Mouse (Mus musculus) bone marrow macrophage, adult 2 months (primary cell): ENCODE measurements around the gene R3hdm2. TPM values are rescaled to one million over a fixed set of nuclear protein-coding genes. Genes with fewer than 3 reads are reported as not detected.

Experiments used
- H3K27ac ChIP-seq: 2 replicates; pipeline ENCODE4 v1.5.1; 2012; ENCODE audit warnings: low read depth, low read length; ENCODE audit not compliant: insufficient read depth
- H3K4me1 ChIP-seq: 2 replicates; pipeline ENCODE4 v1.6.1; 2012; ENCODE audit warnings: low read length; ENCODE audit not compliant: control insufficient read depth, insufficient read depth
- H3K4me3 ChIP-seq: 2 replicates; pipeline ENCODE4 v1.5.1; 2012; ENCODE audit warnings: mild to moderate bottlenecking, low read length, moderate library complexity; ENCODE audit not compliant: insufficient read depth
- CTCF ChIP-seq: IDR thresholded peaks from 2 replicates; pipeline ENCODE4 v1.5.1; 2012; ENCODE audit warnings: low read depth, mild to moderate bottlenecking, low read length, moderate library complexity
- POLR2A ChIP-seq: IDR thresholded peaks from 2 replicates; pipeline ENCODE4 v1.6.1; 2012; ENCODE audit warnings: mild to moderate bottlenecking, low read depth, low read length, borderline replicate concordance
- polyA plus RNA-seq: library from polyadenylated mRNA; stranded (reverse); fragments of >200 nt; gene quantifications from 2 replicates; pipeline ENCODE4 v1.2.4, GENCODE M21; 2012; ENCODE audit not compliant: missing spikeins, insufficient read depth, insufficient read length

R3hdm2 gene
- polyA plus RNA-seq, 1 experiment: 134 TPM

- no peak for TF ChIP-seq POLR2A
- TF ChIP-seq CTCF: no peak
- H3K27ac ChIP-seq: no peak overlapping the region
- H3K4me1 ChIP-seq: no peaks in the 10 kb centered on the region
- H3K4me3 ChIP-seq: no peak overlapping the region
These were observed 164.2 kb downstream of the R3hdm2 start for GRCm38 (mm10) chr10:127544375-127544774.

- Histone ChIP-seq H3K27ac (no peak overlapping the region), H3K4me1 (no peaks in the 10 kb centered on the region), H3K4me3 (no peak overlapping the region)
- TF ChIP-seq CTCF: no peak
- no peak for TF ChIP-seq POLR2A
These were observed 166.4 kb downstream of the R3hdm2 start for GRCm38 (mm10) chr10:127546505-127546904.

GRCm38 (mm10) chr10:127548236-127548635 lies 168.1 kb downstream of the R3hdm2 start:
- H3K27ac ChIP-seq: no peak overlapping the region
- no peaks in the 10 kb centered on the region for H3K4me1 ChIP-seq
- H3K4me3 ChIP-seq: no peak overlapping the region
- TF ChIP-seq POLR2A: no peak
- TF ChIP-seq CTCF: no peak

Other genes with a start within 250 kb of the R3hdm2 start
- 42.2 and 50.6 TPM in 2 replicates for gene B4galnt1, start 215.1 kb upstream of the R3hdm2 start, polyA plus RNA-seq
- not detected in 2 replicates for gene Slc26a10, start 199.7 kb upstream of the R3hdm2 start, polyA plus RNA-seq
- 1.3 TPM in 1 of 2 replicates, not detected in the other for gene Arhgef25, start 190.2 kb upstream of the R3hdm2 start, polyA plus RNA-seq
- gene Dtx3, start 184.6 kb upstream of the R3hdm2 start, polyA plus RNA-seq: 60.1 and 68.7 TPM in 2 replicates
- 34.5 and 35.0 TPM in 2 replicates for gene Pip4k2c, start 168.7 kb upstream of the R3hdm2 start, polyA plus RNA-seq
- 2.3 and 2.5 TPM in 2 replicates for gene Kif5a, start 117.0 kb upstream of the R3hdm2 start, polyA plus RNA-seq
- 119 and 121 TPM in 2 replicates for gene Dctn2, start 114.0 kb upstream of the R3hdm2 start, polyA plus RNA-seq
- 45.8 and 53.4 TPM in 2 replicates for gene Mbd6, start 91.3 kb upstream of the R3hdm2 start, polyA plus RNA-seq
- gene Mars, start 68.5 kb upstream of the R3hdm2 start, polyA plus RNA-seq: 29.4 and 34.9 TPM in 2 replicates
- 131 and 146 TPM in 2 replicates for gene Arhgap9, start 58.4 kb upstream of the R3hdm2 start, polyA plus RNA-seq
- not detected in 2 replicates for gene Gli1, start 38.4 kb upstream of the R3hdm2 start, polyA plus RNA-seq
- gene Inhbe, start 25.9 kb upstream of the R3hdm2 start, polyA plus RNA-seq: not detected in 2 replicates
- not detected in 2 replicates for gene Inhbc, start 9.9 kb upstream of the R3hdm2 start, polyA plus RNA-seq
- gene Stac3, start 121.4 kb downstream of the R3hdm2 start, polyA plus RNA-seq: 1.5 and 2.7 TPM in 2 replicates
- not detected in 2 replicates for gene Ndufa4l2, start 134.6 kb downstream of the R3hdm2 start, polyA plus RNA-seq
- 21.0 and 22.8 TPM in 2 replicates for gene Shmt2, start 142.1 kb downstream of the R3hdm2 start, polyA plus RNA-seq
- gene Nxph4, start 154.2 kb downstream of the R3hdm2 start, polyA plus RNA-seq: not detected in 2 replicates
- gene Lrp1, start 240.8 kb downstream of the R3hdm2 start, polyA plus RNA-seq: 361 and 418 TPM in 2 replicates